Mouse (Mus musculus) common myeloid progenitor, adult 5-6 weeks (primary cell): ENCODE data around the gene Defb26. TPM values are rescaled to one million over a fixed set of nuclear protein-coding genes. Genes with fewer than 3 reads are reported as not detected.

Experiments
- ATAC-seq: replicated peaks from 2 replicates; pipeline ENCODE4 v1.8.0; 2016; ENCODE audit warnings: low read depth, mild to moderate bottlenecking, moderate TSS enrichment, inconsistent platforms; ENCODE audit not compliant: poor library complexity, severe bottlenecking
- total RNA-seq: library from RNA; stranded (forward); fragments of 200-1000, 187-1606 nt; gene quantifications from 2 replicates; pipeline ENCODE4 v1.2.3, GENCODE M21; 2017

Defb26 gene
- total RNA-seq, 1 experiment from 2014 or later, result not detected

DNA sequence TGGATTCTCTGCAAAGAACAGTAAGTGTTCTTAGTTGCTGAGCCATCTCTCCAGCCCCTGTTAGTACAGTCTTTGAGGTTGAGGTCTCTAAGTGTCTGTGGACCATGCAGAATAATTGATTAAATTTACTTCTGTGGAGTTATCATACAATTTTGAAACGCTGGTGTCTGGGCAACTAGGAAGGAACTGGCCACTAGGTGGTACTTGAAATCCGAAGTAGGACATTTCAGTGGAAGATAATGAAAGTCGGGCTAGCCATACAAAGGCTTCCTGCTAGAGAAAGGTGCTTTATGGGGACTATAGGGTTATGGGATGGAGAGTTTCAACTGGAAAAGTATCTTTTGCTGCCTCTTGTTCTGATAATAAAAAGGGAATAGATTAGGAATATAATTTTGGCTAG, 39.1 kb downstream of the Defb26 start:
- ATAC-seq, result 0 out of 2 replicates have a peak, but pooled peaks have one; percentile 36

DNA sequence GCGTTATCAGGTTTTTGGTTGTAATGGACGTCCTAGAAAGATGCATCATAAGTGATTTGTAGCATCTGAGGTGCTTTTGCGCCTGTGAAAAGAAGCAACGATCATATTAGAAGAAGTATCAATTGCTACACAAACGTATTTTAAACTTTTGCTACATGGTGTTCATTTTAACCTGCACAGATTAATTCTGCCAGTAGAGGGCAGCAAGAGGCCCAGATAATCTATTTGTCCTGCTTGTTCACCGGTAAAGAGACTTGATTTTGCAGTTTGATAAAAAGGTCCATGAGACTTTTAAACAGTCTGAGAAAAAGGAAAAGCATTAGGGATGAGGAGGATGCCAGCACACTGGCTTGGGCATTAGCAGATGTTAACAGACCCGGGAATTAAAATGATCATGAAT, 40.5 kb downstream of the Defb26 start:
- peak; percentile 65; the same call in 1 of the 2 replicates for ATAC-seq

GRCm38 (mm10) chr2:152464570-152465150, 46.8 kb downstream of the Defb26 start, which contains the start of gene Defb23:
TSS of gene Defb23 (minus strand) at chr2:152464620.
- no peak for ATAC-seq

DNA sequence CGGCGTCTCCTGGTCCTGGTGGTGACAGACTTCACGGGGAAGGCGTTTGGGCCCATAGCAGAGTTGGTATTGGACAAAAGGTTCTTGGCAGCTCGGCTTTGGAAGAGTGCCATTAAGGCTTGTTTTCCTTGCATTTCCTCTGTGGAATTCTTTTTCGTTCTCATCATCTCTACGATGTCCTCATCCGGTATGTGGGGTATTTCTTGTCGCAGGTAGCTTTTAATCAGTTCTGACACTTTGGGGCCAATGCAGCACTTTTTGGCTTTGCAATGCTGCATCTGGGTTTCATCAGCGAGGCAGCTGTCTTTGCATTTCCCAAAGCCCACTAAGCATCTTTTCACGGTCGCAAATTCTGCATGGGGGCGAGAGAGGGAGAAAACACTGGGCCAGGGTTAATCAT, 52.3 kb downstream of the Defb26 start:
- no peak for ATAC-seq

Other genes starting within 250 kb of the Defb26 start
- 15.1 and 17.1 TPM in 2 replicates for gene Tbc1d20, start 217.9 kb downstream of the Defb26 start, total RNA-seq
- gene Rbck1, start 179.0 kb downstream of the Defb26 start, total RNA-seq, result 45.6 and 61.9 TPM in 2 replicates
- not detected in 2 replicates for gene Trib3, start 167.7 kb downstream of the Defb26 start, total RNA-seq
- gene Nrsn2, start 135.1 kb downstream of the Defb26 start, total RNA-seq, result not detected in 2 replicates
- 3.3 and 3.7 TPM in 2 replicates for gene Sox12, start 113.6 kb downstream of the Defb26 start, total RNA-seq
- 3.7 and 4.3 TPM in 2 replicates for gene Zcchc3, start 96.7 kb downstream of the Defb26 start, total RNA-seq
- not detected in 2 replicates for gene 6820408C15Rik, start 96.1 kb downstream of the Defb26 start, total RNA-seq
- not detected in 2 replicates for gene Defb23, start 47.1 kb downstream of the Defb26 start, total RNA-seq
- not detected in 2 replicates for gene Defb20, start 34.6 kb downstream of the Defb26 start, total RNA-seq
- gene Defb22, start 21.6 kb downstream of the Defb26 start, total RNA-seq, result not detected in 2 replicates
- not detected in 2 replicates for gene Defb28, start 6.6 kb upstream of the Defb26 start, total RNA-seq
- gene Defb29, start 28.4 kb upstream of the Defb26 start, total RNA-seq, result not detected in 2 replicates
- gene Gm17416, start 57.6 kb upstream of the Defb26 start, total RNA-seq, result not detected in 2 replicates
- not detected in 2 replicates for gene Defb21, start 61.1 kb upstream of the Defb26 start, total RNA-seq
- not detected in 2 replicates for gene Defb19, start 68.6 kb upstream of the Defb26 start, total RNA-seq
- gene Defb45, start 87.7 kb upstream of the Defb26 start, total RNA-seq, result not detected in 2 replicates
- not detected in 2 replicates for gene Defb36, start 92.6 kb upstream of the Defb26 start, total RNA-seq
- not detected in 2 replicates for gene Defb25, start 111.4 kb upstream of the Defb26 start, total RNA-seq
- 0.50 TPM in 1 of 2 replicates, not detected in the other for gene Rem1, start 115.3 kb upstream of the Defb26 start, total RNA-seq
- 68.2 and 70.3 TPM in 2 replicates for gene H13, start 157.8 kb upstream of the Defb26 start, total RNA-seq
- gene Mcts2, start 175.3 kb upstream of the Defb26 start, total RNA-seq, result 3.8 and 10.0 TPM in 2 replicates
- 2.8 and 5.8 TPM in 2 replicates for gene Id1, start 224.6 kb upstream of the Defb26 start, total RNA-seq
- 2.7 and 3.7 TPM in 2 replicates for gene Cox4i2, start 242.5 kb upstream of the Defb26 start, total RNA-seq